Mouse (Mus musculus): ENCODE measurements around the gene Gm10638. TPM values are rescaled to one million over a fixed set of nuclear protein-coding genes. Genes with fewer than 3 reads are reported as not detected.

The Gm10638 gene
- polyA plus RNA-seq, 1 experiment from 2014 or later, result 1.7 TPM

DNA sequence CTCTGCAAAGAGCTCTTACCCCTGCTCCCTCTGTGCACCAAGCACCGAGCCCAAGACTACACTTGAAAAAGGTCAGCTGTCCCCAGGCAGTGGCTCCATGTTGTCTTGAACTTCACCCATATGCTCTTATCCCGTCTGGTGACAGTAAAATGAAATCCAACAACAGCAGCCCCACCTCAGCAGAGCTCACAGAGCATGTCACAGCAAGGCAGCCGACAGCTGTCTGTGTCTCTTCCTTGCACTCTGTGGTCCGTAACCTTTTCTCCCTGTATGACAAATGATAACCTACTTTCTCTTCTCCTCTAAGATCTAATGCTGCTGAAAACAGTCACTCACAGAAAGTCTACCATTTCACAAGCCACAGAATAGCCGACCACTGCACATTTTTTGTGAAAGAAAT is 38.7 kb upstream of the Gm10638 start:
- DNase-seq (no peak), ATAC-seq (no peak)
- Histone ChIP-seq H3K4me3 (ENCODE audit: low read depth, low read length) (no peak overlapping the region), H3K27ac (ENCODE audit: low read depth) (no peak overlapping the region), H3K9me3 (ENCODE audit: low read length) (no peaks in the 10 kb centered on the region), H3K4me2 (ENCODE audit: low read depth, low read length) (no peak overlapping the region), H3K4me1 (ENCODE audit: insufficient read depth) (peaks cover 9% of the 10 kb centered on the region), H3K27me3 (ENCODE audit: insufficient read depth, low read length) (no peaks in the 10 kb centered on the region), H3K36me3 (replicated peaks; ENCODE audit: insufficient read depth, low read length) (peaks cover 39% of the 10 kb centered on the region), H3K9ac (replicated peaks) (no peak overlapping the region)
- 67% methylated on average over 5 of the region's 5 CpGs for WGBS (ENCODE audit: insufficient replicate concordance)
- TF ChIP-seq EP300 (IDR thresholded peaks at IDR 0.05; ENCODE audit: low read depth), result no peak
- TF ChIP-seq CTCF (IDR thresholded peaks at IDR 0.05; ENCODE audit: low read depth), result no peak

DNA sequence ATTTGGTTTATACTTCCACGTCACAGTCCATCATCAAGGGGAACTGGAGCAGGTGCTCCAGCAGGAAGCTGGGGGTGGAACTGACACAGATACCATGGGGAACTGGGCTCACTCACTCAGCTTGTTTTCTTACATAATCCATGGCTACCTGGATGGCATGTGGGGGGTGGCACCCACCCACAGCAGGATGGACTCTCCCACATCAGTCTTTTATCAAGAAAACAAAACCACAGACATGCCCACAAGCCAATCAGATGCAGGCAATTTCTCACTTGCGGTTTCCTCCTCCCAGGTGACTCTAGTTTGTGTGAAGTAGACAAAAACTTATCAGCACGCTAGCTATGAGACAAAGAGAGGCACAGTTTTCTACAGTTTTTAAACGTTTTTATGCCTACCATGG is 37.6 kb upstream of the Gm10638 start:
- DNase-seq (peak; percentile 29), ATAC-seq (peak; percentile 86)
- 0 out of 2 replicates have a peak overlapping the region, but pooled peaks have one; percentile 26 for H3K4me2 ChIP-seq (ENCODE audit: low read depth, low read length)
- H3K27ac ChIP-seq (ENCODE audit: low read depth), result peak overlapping the region; percentile 35; the same call in 1 of the 2 replicates
- TF ChIP-seq EP300 (IDR thresholded peaks at IDR 0.05; ENCODE audit: low read depth) (peak; percentile 91), CTCF (IDR thresholded peaks at IDR 0.05; ENCODE audit: low read depth) (no peak)
- H3K4me1 ChIP-seq (ENCODE audit: insufficient read depth), result peaks cover 9% of the 10 kb centered on the region
- H3K36me3 ChIP-seq (replicated peaks; ENCODE audit: insufficient read depth, low read length), result peaks cover 41% of the 10 kb centered on the region
- H3K9me3 ChIP-seq (ENCODE audit: low read length), result no peaks in the 10 kb centered on the region
- no peaks in the 10 kb centered on the region for H3K27me3 ChIP-seq (ENCODE audit: insufficient read depth, low read length)
- H3K9ac ChIP-seq (replicated peaks), result no peak overlapping the region
- 32% methylated on average over 4 of the region's 4 CpGs for WGBS (ENCODE audit: insufficient replicate concordance)
- H3K4me3 ChIP-seq (ENCODE audit: low read depth, low read length), result no peak overlapping the region

DNA sequence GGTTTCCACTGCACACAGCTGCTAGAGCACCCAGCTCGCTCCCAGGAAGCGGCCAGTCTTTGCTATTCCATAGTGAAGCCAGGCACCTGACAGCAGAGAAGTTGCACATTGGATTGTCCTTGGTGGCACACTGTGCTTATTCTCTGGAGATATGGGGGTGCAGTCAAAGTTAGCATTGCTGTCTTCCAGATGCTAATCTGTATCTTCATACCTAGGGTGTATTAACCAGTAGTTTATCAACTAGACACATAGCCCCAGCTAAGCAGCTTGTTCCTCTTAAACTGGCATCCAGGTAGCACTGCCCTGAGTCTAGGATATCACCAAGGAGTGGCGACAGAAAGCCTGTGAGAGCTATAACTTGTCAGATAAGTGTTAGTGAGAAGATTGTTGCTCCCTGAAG is 32.9 kb upstream of the Gm10638 start:
- Histone ChIP-seq H3K27me3 (ENCODE audit: insufficient read depth, low read length) (no peaks in the 10 kb centered on the region), H3K36me3 (replicated peaks; ENCODE audit: insufficient read depth, low read length) (peaks cover 54% of the 10 kb centered on the region), H3K4me3 (ENCODE audit: low read depth, low read length) (no peak overlapping the region), H3K9me3 (ENCODE audit: low read length) (no peaks in the 10 kb centered on the region), H3K4me1 (ENCODE audit: insufficient read depth) (peaks cover 9% of the 10 kb centered on the region), H3K9ac (replicated peaks) (no peak overlapping the region), H3K27ac (ENCODE audit: low read depth) (no peak overlapping the region), H3K4me2 (ENCODE audit: low read depth, low read length) (no peak overlapping the region)
- 70% methylated on average over 3 of the region's 3 CpGs for WGBS (ENCODE audit: insufficient replicate concordance)
- DNase-seq (no peak), ATAC-seq (no peak)
- TF ChIP-seq EP300 (IDR thresholded peaks at IDR 0.05; ENCODE audit: low read depth), result peak; percentile 46; the same call in 1 of the 2 replicates
- no peak for TF ChIP-seq CTCF (IDR thresholded peaks at IDR 0.05; ENCODE audit: low read depth)

DNA sequence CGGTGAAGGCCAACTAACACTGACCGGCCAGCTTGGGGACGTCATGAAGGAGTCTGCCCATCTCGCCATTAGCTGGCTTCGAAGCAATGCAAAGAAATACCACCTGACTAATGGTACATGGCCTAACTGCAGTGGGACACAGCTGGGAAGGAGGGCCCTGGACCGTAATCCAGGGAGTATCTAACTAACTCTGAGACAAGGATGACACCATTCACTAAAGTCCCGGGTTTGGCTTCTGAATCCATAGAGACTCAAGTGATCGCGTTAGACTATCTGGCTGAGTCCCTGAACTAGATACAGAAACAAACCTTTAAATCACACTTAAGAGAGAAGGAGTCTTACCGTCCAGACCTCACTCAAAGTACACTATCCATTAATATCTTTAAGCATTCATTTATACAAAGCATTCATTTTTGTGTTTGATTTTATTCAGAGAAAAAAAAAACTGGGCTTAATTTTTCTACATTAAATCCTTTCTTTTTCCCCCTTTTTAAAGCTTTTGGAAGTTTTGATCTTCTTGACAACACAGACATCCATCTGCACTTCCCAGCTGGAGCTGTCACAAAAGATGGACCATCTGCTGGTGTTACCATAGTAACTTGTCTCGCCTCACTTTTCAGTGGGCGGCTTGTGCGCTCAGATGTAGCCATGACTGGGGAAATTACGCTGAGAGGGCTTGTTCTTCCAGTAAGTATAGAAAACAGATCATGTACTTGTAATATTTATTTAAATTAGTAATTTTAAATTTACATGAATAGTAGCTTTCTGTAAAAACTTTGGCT is 31.9 kb upstream of the Gm10638 start:
- H3K4me1 ChIP-seq (ENCODE audit: insufficient read depth), result no peaks in the 10 kb centered on the region; the same call in 1 of the 2 replicates
- no peaks in the 10 kb centered on the region for H3K9me3 ChIP-seq (ENCODE audit: low read length)
- TF ChIP-seq CTCF (IDR thresholded peaks at IDR 0.05; ENCODE audit: low read depth) (no peak), EP300 (IDR thresholded peaks at IDR 0.05; ENCODE audit: low read depth) (no peak)
- DNase-seq, result no peak
- peaks cover 57% of the 10 kb centered on the region for H3K36me3 ChIP-seq (replicated peaks; ENCODE audit: insufficient read depth, low read length)
- no peak overlapping the region for H3K9ac ChIP-seq (replicated peaks)
- no peak for ATAC-seq
- no peak overlapping the region for H3K4me3 ChIP-seq (ENCODE audit: low read depth, low read length)
- no peak overlapping the region for H3K27ac ChIP-seq (ENCODE audit: low read depth)
- H3K27me3 ChIP-seq (ENCODE audit: insufficient read depth, low read length), result no peaks in the 10 kb centered on the region
- WGBS (ENCODE audit: insufficient replicate concordance), result 91% methylated on average over 14 of the region's 14 CpGs
- no peak overlapping the region for H3K4me2 ChIP-seq (ENCODE audit: low read depth, low read length)

DNA sequence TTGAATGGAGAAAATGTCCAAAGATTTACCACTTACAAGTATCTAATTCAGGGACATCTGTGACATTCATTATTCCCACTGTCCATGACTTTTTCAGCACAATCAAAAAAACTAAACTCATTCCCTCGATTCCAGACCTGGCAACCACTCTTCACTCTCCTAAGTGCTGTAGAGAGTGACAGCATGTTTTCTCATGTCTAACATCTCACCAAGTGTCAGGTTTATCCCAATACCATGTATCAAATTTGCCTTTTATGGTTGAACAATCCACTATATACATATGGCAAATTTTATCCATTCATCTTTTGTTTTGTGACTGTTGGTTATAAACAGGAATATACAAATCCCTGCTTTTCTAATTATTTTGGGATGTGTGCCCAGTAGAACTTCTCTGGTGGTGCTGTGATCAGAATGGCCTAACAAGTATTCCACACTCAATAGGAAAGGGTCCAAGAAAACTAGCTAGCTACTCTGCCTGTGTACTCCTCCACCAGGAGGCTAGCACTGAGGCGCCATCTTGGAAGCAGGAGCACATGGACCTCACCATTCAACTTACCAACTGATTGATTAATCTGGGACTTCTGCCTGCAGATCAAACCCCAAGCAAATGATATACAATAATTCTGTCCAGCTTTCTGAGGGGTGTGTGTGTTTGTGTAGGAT is 27.0 kb upstream of the Gm10638 start:
- peaks cover 54% of the 10 kb centered on the region for H3K36me3 ChIP-seq (replicated peaks; ENCODE audit: insufficient read depth, low read length)
- H3K4me1 ChIP-seq (ENCODE audit: insufficient read depth), result no peaks in the 10 kb centered on the region
- H3K9me3 ChIP-seq (ENCODE audit: low read length), result no peaks in the 10 kb centered on the region
- no peak for DNase-seq
- 79% methylated on average over 2 of the region's 2 CpGs for WGBS (ENCODE audit: insufficient replicate concordance)
- ATAC-seq, result no peak
- no peak overlapping the region for H3K9ac ChIP-seq (replicated peaks)
- H3K4me2 ChIP-seq (ENCODE audit: low read depth, low read length), result no peak overlapping the region
- TF ChIP-seq EP300 (IDR thresholded peaks at IDR 0.05; ENCODE audit: low read depth) (no peak), CTCF (IDR thresholded peaks at IDR 0.05; ENCODE audit: low read depth) (no peak)
- no peaks in the 10 kb centered on the region for H3K27me3 ChIP-seq (ENCODE audit: insufficient read depth, low read length)
- no peak overlapping the region for H3K4me3 ChIP-seq (ENCODE audit: low read depth, low read length)
- no peak overlapping the region for H3K27ac ChIP-seq (ENCODE audit: low read depth)

DNA sequence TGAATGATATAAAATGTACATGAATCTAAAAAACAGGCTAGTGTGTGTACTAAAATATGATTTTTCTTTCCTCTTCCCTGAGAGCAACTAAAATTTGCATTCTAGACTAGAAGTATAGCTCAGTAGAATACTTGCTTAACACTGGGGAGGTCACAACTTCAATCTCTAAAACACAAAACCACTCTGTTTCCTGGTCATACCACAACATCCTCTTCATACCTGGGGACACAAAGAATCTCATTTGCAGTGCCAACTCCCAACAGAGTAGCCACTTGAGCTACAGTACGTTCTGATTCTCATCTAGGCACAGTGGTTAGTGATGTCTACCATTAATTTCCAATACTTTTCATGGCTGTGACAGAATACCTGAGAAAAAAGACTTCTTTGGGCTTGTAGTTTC is 26.1 kb upstream of the Gm10638 start:
- H3K27me3 ChIP-seq (ENCODE audit: insufficient read depth, low read length), result no peaks in the 10 kb centered on the region
- 48% methylated on average over 1 of the region's 1 CpGs for WGBS (ENCODE audit: insufficient replicate concordance)
- ATAC-seq, result no peak
- H3K4me3 ChIP-seq (ENCODE audit: low read depth, low read length), result no peak overlapping the region
- no peak for DNase-seq
- H3K27ac ChIP-seq (ENCODE audit: low read depth), result no peak overlapping the region
- no peak for TF ChIP-seq CTCF (IDR thresholded peaks at IDR 0.05; ENCODE audit: low read depth)
- H3K9ac ChIP-seq (replicated peaks), result no peak overlapping the region
- no peaks in the 10 kb centered on the region for H3K9me3 ChIP-seq (ENCODE audit: low read length)
- H3K36me3 ChIP-seq (replicated peaks; ENCODE audit: insufficient read depth, low read length), result peaks cover 51% of the 10 kb centered on the region
- no peak overlapping the region for H3K4me2 ChIP-seq (ENCODE audit: low read depth, low read length)
- H3K4me1 ChIP-seq (ENCODE audit: insufficient read depth), result no peaks in the 10 kb centered on the region
